11 mouse cellular contexts compared by ENCODE assay signal in the genomic region with DNA sequence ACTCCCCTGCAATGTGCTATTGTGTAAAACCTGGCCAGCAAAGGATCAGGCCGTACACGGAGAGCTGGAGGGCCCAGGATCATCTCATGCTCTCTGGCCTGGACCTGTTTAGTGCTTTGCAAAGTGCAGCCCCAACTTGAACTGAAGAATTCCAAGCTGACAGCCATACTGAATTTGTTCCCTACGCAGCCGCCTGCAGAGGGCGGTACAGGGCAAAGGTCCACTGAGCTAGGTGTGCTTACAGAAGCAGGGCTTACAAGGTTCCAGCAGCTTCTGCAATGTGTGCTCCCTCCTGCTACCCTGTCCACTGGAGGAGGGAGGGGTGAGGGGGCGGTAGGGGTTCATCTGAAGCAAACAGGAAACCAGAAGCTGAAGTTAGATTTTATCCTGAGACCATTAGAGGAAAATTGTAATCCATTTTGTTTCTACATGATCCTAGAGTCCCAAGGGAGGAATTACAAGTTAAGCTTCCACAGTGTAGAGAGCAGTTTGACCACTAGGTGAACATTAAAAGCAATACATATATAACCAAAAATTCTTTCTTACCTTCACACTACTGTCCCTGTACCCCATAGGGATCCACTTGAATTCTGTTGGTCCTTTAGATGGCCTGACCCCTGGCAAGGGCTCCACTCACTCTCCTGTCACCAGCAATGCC. TPM values are rescaled to one million over a fixed set of nuclear protein-coding genes. Genes with fewer than 3 reads are reported as not detected.
A peak's percentile ranks its signal among the peaks of the same experiment; 100 is the strongest.
DNase-seq lines count a peak whose midpoint lies in the region; ATAC-seq and TF ChIP-seq lines count a peak whose summit lies in the region.
"Not testable (repeated sequence)": the region's sequence is repeated elsewhere in the genome, so short reads cannot be mapped to it uniquely, and the experiment has no call there.
"Had no signal": no experiment of that assay in that cellular context is flagged by ENCODE, and none has a peak within 500 bp of the region (broad histone marks: within the 10 kb centered on the region; RNA-seq: fewer than 3 reads in every experiment).

No protein-coding gene starts in this region.

- WGBS in forebrain, embryonic 10.5 days: 18% methylated on average over 6 of the region's 6 CpGs
- 8% methylated on average over 6 of the region's 6 CpGs for WGBS in liver, postnatal 0 days (ENCODE audit: insufficient replicate concordance)

- H3K4me2 ChIP-seq in liver, postnatal 0 days (ENCODE audit: low read depth, low read length): not testable (repeated sequence)

- not testable (repeated sequence) for H3K9ac ChIP-seq in liver, postnatal 0 days (replicated peaks)

- H3K9me3 ChIP-seq in E14TG2a.4 (ENCODE audit: low read length); forebrain, embryonic 10.5 days; liver, postnatal 0 days (ENCODE audit: low read length): not testable (repeated sequence)

- peak; percentile 31 for TF ChIP-seq CTCF in E14TG2a.4 (conservative IDR thresholded peaks at IDR 0.05; ENCODE audit: low read length)
- TF ChIP-seq CTCF in brain, embryonic 14.5 days (IDR thresholded peaks at IDR 0.05; ENCODE audit: borderline replicate concordance, extremely low read depth, insufficient read depth, insufficient read length): peak; percentile 54; the same call in 1 of the 2 replicates
- peak; percentile 69 for TF ChIP-seq CTCF in liver, postnatal 0 days (IDR thresholded peaks at IDR 0.05; ENCODE audit: low read depth)

- TF ChIP-seq EP300 in liver, postnatal 0 days (IDR thresholded peaks at IDR 0.05; ENCODE audit: low read depth): not testable (repeated sequence)

- DNase-seq in brain, embryonic 14.5 days (ENCODE audit: low read depth): peak; percentile 57
- DNase-seq in forebrain, embryonic 10.5 days (ENCODE audit: extremely low spot score, low spot score): peak; percentile 44
- DNase-seq in heart, postnatal 10 days: peak; percentile 76 to 86
- peak; percentile 80 to 82 for DNase-seq in kidney, postnatal 25 days
- DNase-seq in liver, postnatal 0 days: peak; percentile 68
- DNase-seq in ovary, postnatal 36 days (ENCODE audit: low spot score): peak; percentile 72
- peak; percentile 61 for DNase-seq in thymus, postnatal 14 days

- H3K27me3 ChIP-seq in E14TG2a.4 (ENCODE audit: insufficient read depth, low read length); forebrain, embryonic 10.5 days (ENCODE audit: poor library complexity, severe bottlenecking); liver, postnatal 0 days (ENCODE audit: insufficient read depth, low read length): not testable (repeated sequence)

- H3K36me3 ChIP-seq in E14TG2a.4 (ENCODE audit: insufficient read depth, low read length); forebrain, embryonic 10.5 days (replicated peaks); liver, postnatal 0 days (replicated peaks; ENCODE audit: insufficient read depth, low read length): not testable (repeated sequence)

- intact Hi-C loops in heart, postnatal 10 days (cut with DNase I): loop anchor here (1.0 to 5.0 kb wide), 2 partner anchors 107 to 159 kb away; no protein-coding TSS in a partner anchor

- ATAC-seq in liver, postnatal 0 days: not testable (repeated sequence)

- not testable (repeated sequence) for H3K4me3 ChIP-seq in E14TG2a.4 (replicated peaks; ENCODE audit: low read length); forebrain, embryonic 10.5 days; liver, postnatal 0 days (ENCODE audit: low read depth, low read length)

- H3K4me1 ChIP-seq in E14TG2a.4 (replicated peaks; ENCODE audit: low read depth, low read length); forebrain, embryonic 10.5 days; liver, postnatal 0 days (ENCODE audit: insufficient read depth): not testable (repeated sequence)

- H3K27ac ChIP-seq in forebrain, embryonic 10.5 days; liver, postnatal 0 days (ENCODE audit: low read depth): not testable (repeated sequence)

- TF ChIP-seq POLR2A in brain, embryonic 14.5 days (IDR thresholded peaks at IDR 0.05; ENCODE audit: borderline replicate concordance, extremely low read depth, insufficient read depth, insufficient read length, poor library complexity, severe bottlenecking): not testable (repeated sequence)

RNA-seq across cellular contexts. Expression of gene Apol7c, which starts 9.8 kb away (rescaled TPM):
- polyA plus RNA-seq in brain, embryonic 14.5 days (2012; rRNA removed): not detected in 2 replicates
- not detected in 2 replicates for polyA plus RNA-seq in forebrain, embryonic 10.5 days (2016; fragmentation: Nextera tagmentation; extraction: Ambion mirVana)
- not detected for total RNA-seq in heart, postnatal 10 days (2021)
- not detected in 2 replicates for polyA plus RNA-seq in liver, postnatal 0 days (2015; fragmentation: Nextera tagmentation; extraction: Ambion mirVana)
- polyA plus RNA-seq: embryonic facial prominence, embryonic 15.5 days; hindbrain, embryonic 13.5 days had no signal

RNA-seq across cellular contexts. Expression of gene Apol11a, which starts 15.2 kb away (rescaled TPM):
- polyA plus RNA-seq in brain, embryonic 14.5 days (2012; rRNA removed): not detected in 2 replicates
- polyA plus RNA-seq in forebrain, embryonic 10.5 days (2016; fragmentation: Nextera tagmentation; extraction: Ambion mirVana): not detected in 2 replicates
- not detected for total RNA-seq in heart, postnatal 10 days (2021)
- not detected in 2 replicates for polyA plus RNA-seq in liver, postnatal 0 days (2015; fragmentation: Nextera tagmentation; extraction: Ambion mirVana)
- polyA plus RNA-seq: embryonic facial prominence, embryonic 15.5 days; hindbrain, embryonic 13.5 days; macrophage had no signal

RNA-seq across cellular contexts. Expression of gene 1700025B11Rik, which starts 38.4 kb away (rescaled TPM):
- not detected in 2 replicates for polyA plus RNA-seq in brain, embryonic 14.5 days (2012; rRNA removed)
- polyA plus RNA-seq in forebrain, embryonic 10.5 days (2016; fragmentation: Nextera tagmentation; extraction: Ambion mirVana): not detected in 2 replicates
- total RNA-seq in heart, postnatal 10 days (2021): not detected
- polyA plus RNA-seq in liver, postnatal 0 days (2015; fragmentation: Nextera tagmentation; extraction: Ambion mirVana): not detected in 2 replicates
- polyA plus RNA-seq: embryonic facial prominence, embryonic 15.5 days; hindbrain, embryonic 13.5 days; macrophage had no signal

RNA-seq across cellular contexts. Expression of gene Apol10a, which starts 46.5 kb away (rescaled TPM):
- polyA plus RNA-seq in brain, embryonic 14.5 days (2012; rRNA removed): not detected in 2 replicates
- polyA plus RNA-seq in forebrain, embryonic 10.5 days (2016; fragmentation: Nextera tagmentation; extraction: Ambion mirVana): not detected in 2 replicates
- total RNA-seq in heart, postnatal 10 days (2021): not detected
- polyA plus RNA-seq in liver, postnatal 0 days (2015; fragmentation: Nextera tagmentation; extraction: Ambion mirVana): not detected in 2 replicates
- polyA plus RNA-seq: hindbrain, embryonic 13.5 days; macrophage had no signal
